Comparison of ENCODE assay signal across 24 mouse cellular contexts in the genomic region with DNA sequence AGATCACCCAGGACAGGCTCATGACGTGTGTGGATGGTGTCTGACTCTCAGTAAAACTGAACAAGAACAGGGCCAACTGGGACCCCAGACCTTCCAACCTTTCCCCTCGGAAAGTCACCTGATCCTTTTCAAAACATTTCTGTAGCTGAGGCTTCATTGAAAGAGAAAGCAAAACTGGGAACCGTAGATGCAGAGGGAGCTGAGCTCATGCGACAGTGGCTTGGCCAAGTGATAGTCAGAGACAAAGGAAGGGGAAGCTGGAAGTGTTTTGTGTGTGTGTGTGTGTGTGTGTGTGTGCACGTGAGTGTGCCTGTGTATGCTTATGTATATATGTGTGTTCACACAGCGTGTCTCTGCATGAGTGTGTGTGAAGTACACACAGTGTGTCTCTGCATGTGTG. TPM values are rescaled to one million over a fixed set of nuclear protein-coding genes. Genes with fewer than 3 reads are reported as not detected.
"Had no signal": no experiment of that assay in that cellular context is flagged by ENCODE, and none has a peak within 500 bp of the region (broad histone marks: within the 10 kb centered on the region; RNA-seq: fewer than 3 reads in every experiment).

No protein-coding gene starts in this region.

- H3K27ac ChIP-seq: layer of hippocampus, adult 2 months; liver, embryonic 14.5 days; lung, embryonic 15.5 days; midbrain, embryonic 10.5 days; midbrain, embryonic 13.5 days; neural tube, embryonic 13.5 days had no signal

- H3K27me3 ChIP-seq: lung, embryonic 15.5 days; midbrain, embryonic 13.5 days; neural tube, embryonic 13.5 days had no signal

- H3K4me1 ChIP-seq: lung, embryonic 15.5 days; midbrain, embryonic 13.5 days; neural tube, embryonic 13.5 days had no signal

- H3K9me3 ChIP-seq: lung, embryonic 15.5 days; midbrain, embryonic 10.5 days; midbrain, embryonic 13.5 days; neural tube, embryonic 13.5 days had no signal

- H3K4me3 ChIP-seq: layer of hippocampus, adult 2 months; lung, embryonic 15.5 days; midbrain, embryonic 10.5 days; midbrain, embryonic 13.5 days; myocyte; neural tube, embryonic 13.5 days had no signal

- DNase-seq: kidney, adult 18-20 months; kidney, adult 9 months; kidney, postnatal 10 days; layer of hippocampus, adult 9-11 months; liver, postnatal 0 days; lung, postnatal 10 days; lung, postnatal 36 days; retina, postnatal 1 day; right cerebral cortex, postnatal 25 days; thymus, adult 2 months; thymus, postnatal 14 days; thymus, postnatal 4 days had no signal

- H3K36me3 ChIP-seq: lung, embryonic 15.5 days; midbrain, embryonic 10.5 days; midbrain, embryonic 13.5 days; neural tube, embryonic 13.5 days had no signal

- ATAC-seq: intestine, embryonic 16.5 days; liver, postnatal 0 days; midbrain, embryonic 13.5 days; midbrain, embryonic 16.5 days had no signal

RNA-seq across cellular contexts. Expression of a gene that starts 59.9 kb away (rescaled TPM):
- total RNA-seq: liver, adult 2 months; monocyte, adult 5-6 weeks; neutrophil, adult 5-6 weeks had no signal
- polyA plus RNA-seq: liver, adult 2 months had no signal
